Mouse (Mus musculus) right cerebral cortex, postnatal 14 days (tissue): Measurements from ENCODE around the gene Nek9.

Experiments
- DNase-seq: peaks from one replicate; pipeline ENCODE4 v3.0.0; 2022

The Nek9 gene

GRCm38 (mm10) chr12:85257008-85257639 lies 82.0 kb downstream of the Nek9 start:
- DNase-seq, result no peak

- no peak for DNase-seq
Measured at GRCm38 (mm10) chr12:85256074-85256751, 82.9 kb downstream of the Nek9 start.

- DNase-seq, result no peak
Measured at GRCm38 (mm10) chr12:85252083-85252482, 87.1 kb downstream of the Nek9 start.
